Mouse (Mus musculus) G1E (cell line): Measurements from ENCODE around the gene Cep85l.

Experiments used
- CTCF ChIP-seq: IDR thresholded peaks from 2 replicates; pipeline ENCODE4 v1.5.1; 2012; ENCODE audit warnings: low read depth, low read length, inconsistent platforms, mixed read lengths
- GATA1 ChIP-seq: IDR thresholded peaks from 2 replicates; pipeline ENCODE4 v1.6.1; 2012; ENCODE audit warnings: borderline replicate concordance, low read length, inconsistent platforms, mixed read lengths
- POLR2AphosphoS5 ChIP-seq: IDR thresholded peaks from 2 replicates; pipeline ENCODE4 v1.6.1; 2012; ENCODE audit warnings: low read depth, low read length, inconsistent platforms; ENCODE audit not compliant: insufficient replicate concordance
- TAL1 ChIP-seq: conservative IDR thresholded peaks from 2 replicates; pipeline ENCODE4 v1.6.1; 2012; ENCODE audit warnings: low read depth, low read length, inconsistent platforms, mixed read lengths

DNA sequence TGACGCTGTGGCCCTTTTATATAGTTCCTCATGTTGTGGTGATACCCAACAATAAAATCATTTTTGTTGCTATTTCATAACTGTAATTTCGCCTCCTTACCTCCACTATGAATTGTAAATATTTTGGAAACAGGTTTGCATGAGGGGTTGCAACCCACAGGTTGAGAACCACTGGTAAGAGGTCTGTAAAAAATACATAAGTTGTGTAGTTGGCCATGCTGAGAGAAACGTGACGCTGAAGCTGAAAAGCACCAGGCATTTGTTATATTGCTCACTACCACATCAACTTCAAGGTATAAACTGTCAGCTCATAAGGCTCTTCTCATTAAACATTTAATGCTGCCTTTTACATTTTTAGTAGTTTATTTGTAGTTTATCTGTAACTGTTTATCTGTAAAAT is 34.2 kb downstream of the Cep85l start:
- no peak for TF ChIP-seq CTCF
- no peak for TF ChIP-seq TAL1
- TF ChIP-seq POLR2AphosphoS5: no peak
- TF ChIP-seq GATA1: no peak
